Mouse (Mus musculus): ENCODE measurements around the gene Pak3. TPM values are rescaled to one million over a fixed set of nuclear protein-coding genes. Genes with fewer than 3 reads are reported as not detected.

Pak3 gene
- polyA plus RNA-seq, 1 experiment from 2014 or later = 5.3 TPM

DNA sequence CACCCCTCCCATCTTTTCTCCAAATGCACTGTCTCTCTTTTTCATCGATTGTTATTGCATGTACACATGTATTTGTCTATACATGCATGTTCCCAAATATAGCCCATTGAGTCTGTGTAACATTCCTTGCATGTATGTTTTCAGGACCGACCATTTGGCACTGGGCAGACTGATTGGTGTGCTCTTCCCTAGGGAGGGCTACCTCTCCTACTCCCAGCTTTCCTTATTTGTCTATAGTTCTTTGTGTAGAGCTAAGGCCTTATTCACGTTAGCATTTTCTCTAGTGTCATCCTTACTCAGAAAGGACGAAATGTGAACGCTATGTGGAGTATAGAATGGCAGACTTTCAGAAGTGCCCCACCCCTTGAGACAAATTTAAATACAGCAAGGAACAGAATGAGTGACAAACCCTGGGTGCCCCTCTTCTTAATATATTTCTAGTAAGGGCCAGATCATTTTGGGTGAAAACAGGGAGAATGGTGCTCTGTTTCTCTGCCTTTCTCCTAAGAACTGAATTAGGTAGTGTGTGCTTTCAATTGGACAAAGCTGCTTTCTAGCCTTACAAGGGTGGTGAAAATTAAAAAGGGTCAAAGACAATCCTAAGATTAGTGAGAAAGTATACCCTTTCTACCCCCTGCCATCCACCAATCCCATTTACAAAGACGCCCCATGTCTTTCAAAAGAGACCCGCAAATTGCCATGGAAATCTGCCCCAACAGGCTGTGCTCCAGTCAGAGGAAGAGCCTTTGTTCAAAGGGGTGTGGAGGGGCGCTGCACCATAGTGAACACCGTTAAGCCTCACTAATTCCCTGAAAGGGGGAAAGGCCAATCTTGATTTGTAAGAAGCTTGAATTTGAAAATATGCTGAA is 136.2 kb downstream of the Pak3 start:
- Histone ChIP-seq H3K4me2 (ENCODE audit: low read depth, low read length) (no peak overlapping the region), H3K27me3 (replicated peaks; ENCODE audit: control insufficient read depth, insufficient read depth, low read length) (peaks cover 5% of the 10 kb centered on the region), H3K4me1 (ENCODE audit: control insufficient read depth, insufficient read depth, low read length) (no peaks in the 10 kb centered on the region), H3K9me3 (ENCODE audit: control insufficient read depth, low read length) (no peaks in the 10 kb centered on the region), H3K36me3 (ENCODE audit: control insufficient read depth, insufficient read depth, low read length) (no peaks in the 10 kb centered on the region), H3K9ac (ENCODE audit: low read depth, low read length) (no peak overlapping the region), H3K4me3 (ENCODE audit: low read length) (no peak overlapping the region), H3K27ac (ENCODE audit: low read length) (no peak overlapping the region)
- ATAC-seq = no peak
- WGBS = 41% methylated on average over 9 of the region's 9 CpGs

GRCm38 (mm10) chrX:143655177-143655492 is 136.7 kb downstream of the Pak3 start:
- no peak for ATAC-seq
- no peaks in the 10 kb centered on the region for H3K4me1 ChIP-seq (ENCODE audit: control insufficient read depth, insufficient read depth, low read length)
- no peak overlapping the region for H3K9ac ChIP-seq (ENCODE audit: low read depth, low read length)

GRCm38 (mm10) chrX:143664221-143665150 is 146.1 kb downstream of the Pak3 start:
- Histone ChIP-seq H3K9me3 (ENCODE audit: control insufficient read depth, low read length) (no peaks in the 10 kb centered on the region), H3K9ac (ENCODE audit: low read depth, low read length) (peak overlapping the region; percentile 58), H3K4me1 (ENCODE audit: control insufficient read depth, insufficient read depth, low read length) (no peaks in the 10 kb centered on the region), H3K27ac (ENCODE audit: low read length) (no peak overlapping the region), H3K36me3 (ENCODE audit: control insufficient read depth, insufficient read depth, low read length) (no peaks in the 10 kb centered on the region), H3K4me2 (ENCODE audit: low read depth, low read length) (peak overlapping the region; percentile 70), H3K4me3 (ENCODE audit: low read length) (peak overlapping the region; percentile 52), H3K27me3 (replicated peaks; ENCODE audit: control insufficient read depth, insufficient read depth, low read length) (peaks cover 4% of the 10 kb centered on the region)
- ATAC-seq = peak; percentile 97
- 18% methylated on average over 28 of the region's 28 CpGs for WGBS

More at GRCm38 (mm10) chrX:143655177-143655492, 136.7 kb downstream of the Pak3 start:
- Histone ChIP-seq H3K4me2 (ENCODE audit: low read depth, low read length) (no peak overlapping the region), H3K27me3 (replicated peaks; ENCODE audit: control insufficient read depth, insufficient read depth, low read length) (peaks cover 5% of the 10 kb centered on the region), H3K4me3 (ENCODE audit: low read length) (no peak overlapping the region), H3K36me3 (ENCODE audit: control insufficient read depth, insufficient read depth, low read length) (no peaks in the 10 kb centered on the region), H3K27ac (ENCODE audit: low read length) (no peak overlapping the region), H3K9me3 (ENCODE audit: control insufficient read depth, low read length) (no peaks in the 10 kb centered on the region)
- WGBS = 21% methylated on average over 3 of the region's 3 CpGs

GRCm38 (mm10) chrX:143665771-143666170 is 147.4 kb downstream of the Pak3 start:
- WGBS = 52% methylated on average over 2 of the region's 2 CpGs
- Histone ChIP-seq H3K27ac (ENCODE audit: low read length) (no peak overlapping the region), H3K36me3 (ENCODE audit: control insufficient read depth, insufficient read depth, low read length) (no peaks in the 10 kb centered on the region), H3K4me2 (ENCODE audit: low read depth, low read length) (no peak overlapping the region), H3K4me1 (ENCODE audit: control insufficient read depth, insufficient read depth, low read length) (no peaks in the 10 kb centered on the region), H3K4me3 (ENCODE audit: low read length) (no peak overlapping the region), H3K27me3 (replicated peaks; ENCODE audit: control insufficient read depth, insufficient read depth, low read length) (peaks cover 4% of the 10 kb centered on the region), H3K9me3 (ENCODE audit: control insufficient read depth, low read length) (no peaks in the 10 kb centered on the region), H3K9ac (ENCODE audit: low read depth, low read length) (no peak overlapping the region)
- ATAC-seq = no peak

GRCm38 (mm10) chrX:143666991-143667390 is 148.6 kb downstream of the Pak3 start:
- no peaks in the 10 kb centered on the region for H3K9me3 ChIP-seq (ENCODE audit: control insufficient read depth, low read length)
- H3K4me2 ChIP-seq (ENCODE audit: low read depth, low read length) = no peak overlapping the region
- no peaks in the 10 kb centered on the region for H3K4me1 ChIP-seq (ENCODE audit: control insufficient read depth, insufficient read depth, low read length)
- H3K27me3 ChIP-seq (replicated peaks; ENCODE audit: control insufficient read depth, insufficient read depth, low read length) = peaks cover 4% of the 10 kb centered on the region
- no peak overlapping the region for H3K4me3 ChIP-seq (ENCODE audit: low read length)
- WGBS = 25% methylated on average over 4 of the region's 4 CpGs
- H3K36me3 ChIP-seq (ENCODE audit: control insufficient read depth, insufficient read depth, low read length) = no peaks in the 10 kb centered on the region
- no peak overlapping the region for H3K27ac ChIP-seq (ENCODE audit: low read length)
- no peak overlapping the region for H3K9ac ChIP-seq (ENCODE audit: low read depth, low read length)
- ATAC-seq = no peak

GRCm38 (mm10) chrX:143668242-143668641 is 149.9 kb downstream of the Pak3 start:
- no peak for ATAC-seq

DNA sequence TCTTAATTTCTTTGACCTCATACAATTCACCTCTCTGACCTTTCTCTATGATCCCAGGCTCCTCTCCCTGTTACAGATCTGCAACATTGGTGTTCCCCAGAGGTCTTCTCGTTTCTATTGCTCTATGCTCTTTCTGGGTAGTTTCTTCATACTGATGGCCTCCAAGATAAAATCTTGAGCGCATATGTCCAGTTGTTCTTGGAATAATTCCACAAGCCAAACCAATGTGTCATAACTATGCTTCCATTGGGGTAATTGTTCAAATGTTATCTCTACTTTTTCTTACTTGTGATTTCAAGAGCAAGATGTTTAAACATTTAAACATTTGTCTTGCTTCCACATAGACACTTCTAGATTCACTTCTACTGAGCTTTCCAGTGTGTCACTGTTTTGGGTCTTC is 160.2 kb downstream of the Pak3 start:
- Histone ChIP-seq H3K36me3 (ENCODE audit: control insufficient read depth, insufficient read depth, low read length) (no peaks in the 10 kb centered on the region), H3K27me3 (replicated peaks; ENCODE audit: control insufficient read depth, insufficient read depth, low read length) (no peaks in the 10 kb centered on the region), H3K9me3 (ENCODE audit: control insufficient read depth, low read length) (no peaks in the 10 kb centered on the region), H3K4me1 (ENCODE audit: control insufficient read depth, insufficient read depth, low read length) (no peaks in the 10 kb centered on the region), H3K4me3 (ENCODE audit: low read length) (no peak overlapping the region), H3K9ac (ENCODE audit: low read depth, low read length) (no peak overlapping the region), H3K27ac (ENCODE audit: low read length) (no peak overlapping the region), H3K4me2 (ENCODE audit: low read depth, low read length) (no peak overlapping the region)
- 74% methylated on average over 2 of the region's 2 CpGs for WGBS
- no peak for ATAC-seq

More at GRCm38 (mm10) chrX:143668242-143668641, 149.9 kb downstream of the Pak3 start:
- H3K4me1 ChIP-seq (ENCODE audit: control insufficient read depth, insufficient read depth, low read length) = no peaks in the 10 kb centered on the region
- 48% methylated on average over 3 of the region's 3 CpGs for WGBS
- H3K9me3 ChIP-seq (ENCODE audit: control insufficient read depth, low read length) = no peaks in the 10 kb centered on the region
- no peak overlapping the region for H3K27ac ChIP-seq (ENCODE audit: low read length)
- no peak overlapping the region for H3K4me2 ChIP-seq (ENCODE audit: low read depth, low read length)
- no peak overlapping the region for H3K4me3 ChIP-seq (ENCODE audit: low read length)
- peaks cover 4% of the 10 kb centered on the region for H3K27me3 ChIP-seq (replicated peaks; ENCODE audit: control insufficient read depth, insufficient read depth, low read length)
- H3K9ac ChIP-seq (ENCODE audit: low read depth, low read length) = no peak overlapping the region
- H3K36me3 ChIP-seq (ENCODE audit: control insufficient read depth, insufficient read depth, low read length) = no peaks in the 10 kb centered on the region

DNA sequence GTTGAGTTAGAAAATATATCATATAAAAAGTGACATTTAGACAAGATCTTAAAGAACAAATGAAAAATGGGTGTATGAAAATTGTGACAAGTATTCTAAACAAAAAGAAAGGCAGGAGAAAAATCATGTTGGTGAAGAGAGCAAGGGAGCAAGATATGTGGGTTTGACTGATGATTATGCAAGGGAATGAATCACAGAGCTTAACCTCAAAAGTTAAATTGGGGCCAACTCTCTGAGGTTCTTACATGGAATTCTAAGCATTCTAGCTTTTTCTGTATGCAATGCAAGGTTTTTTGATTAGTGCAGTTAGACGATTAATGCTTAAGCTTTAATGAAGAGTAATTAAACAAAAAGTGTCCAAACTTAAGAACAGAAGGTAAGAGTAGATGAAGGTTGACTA is 203.9 kb downstream of the Pak3 start:
- ATAC-seq = no peak
- Histone ChIP-seq H3K9ac (ENCODE audit: low read depth, low read length) (no peak overlapping the region), H3K27ac (ENCODE audit: low read length) (no peak overlapping the region), H3K4me3 (ENCODE audit: low read length) (no peak overlapping the region), H3K27me3 (replicated peaks; ENCODE audit: control insufficient read depth, insufficient read depth, low read length) (no peaks in the 10 kb centered on the region), H3K36me3 (ENCODE audit: control insufficient read depth, insufficient read depth, low read length) (no peaks in the 10 kb centered on the region), H3K4me1 (ENCODE audit: control insufficient read depth, insufficient read depth, low read length) (no peaks in the 10 kb centered on the region), H3K4me2 (ENCODE audit: low read depth, low read length) (no peak overlapping the region), H3K9me3 (ENCODE audit: control insufficient read depth, low read length) (no peaks in the 10 kb centered on the region)
- 88% methylated on average over 1 of the region's 1 CpGs for WGBS

- Histone ChIP-seq H3K9ac (ENCODE audit: low read depth, low read length) (no peak overlapping the region), H3K4me3 (ENCODE audit: low read length) (no peak overlapping the region), H3K27me3 (replicated peaks; ENCODE audit: control insufficient read depth, insufficient read depth, low read length) (no peaks in the 10 kb centered on the region), H3K36me3 (ENCODE audit: control insufficient read depth, insufficient read depth, low read length) (no peaks in the 10 kb centered on the region), H3K9me3 (ENCODE audit: control insufficient read depth, low read length) (no peaks in the 10 kb centered on the region), H3K27ac (ENCODE audit: low read length) (no peak overlapping the region), H3K4me1 (ENCODE audit: control insufficient read depth, insufficient read depth, low read length) (no peaks in the 10 kb centered on the region), H3K4me2 (ENCODE audit: low read depth, low read length) (no peak overlapping the region)
- ATAC-seq = no peak
- WGBS = 92% methylated on average over 3 of the region's 3 CpGs
These were observed 207.0 kb downstream of the Pak3 start for GRCm38 (mm10) chrX:143725411-143725810.

Data from intestine, embryonic 16.5 days (tissue).